Mouse (Mus musculus) spleen, adult 2 months (tissue): Measurements from ENCODE around the gene Hexim2.

Experiments
- CTCF ChIP-seq: fragments of 200-500 bp; IDR thresholded peaks from 2 replicates; pipeline ENCODE4 v1.5.1; 2011; ENCODE audit warnings: mild to moderate bottlenecking, inconsistent platforms; ENCODE audit not compliant: insufficient read depth, insufficient read length, insufficient replicate concordance; ENCODE audit errors: extremely low read depth
- POLR2A ChIP-seq: fragments of 200-500 bp; IDR thresholded peaks from 2 replicates; pipeline ENCODE4 v1.6.1; 2011; ENCODE audit warnings: low read depth, low read length, inconsistent platforms

DNA sequence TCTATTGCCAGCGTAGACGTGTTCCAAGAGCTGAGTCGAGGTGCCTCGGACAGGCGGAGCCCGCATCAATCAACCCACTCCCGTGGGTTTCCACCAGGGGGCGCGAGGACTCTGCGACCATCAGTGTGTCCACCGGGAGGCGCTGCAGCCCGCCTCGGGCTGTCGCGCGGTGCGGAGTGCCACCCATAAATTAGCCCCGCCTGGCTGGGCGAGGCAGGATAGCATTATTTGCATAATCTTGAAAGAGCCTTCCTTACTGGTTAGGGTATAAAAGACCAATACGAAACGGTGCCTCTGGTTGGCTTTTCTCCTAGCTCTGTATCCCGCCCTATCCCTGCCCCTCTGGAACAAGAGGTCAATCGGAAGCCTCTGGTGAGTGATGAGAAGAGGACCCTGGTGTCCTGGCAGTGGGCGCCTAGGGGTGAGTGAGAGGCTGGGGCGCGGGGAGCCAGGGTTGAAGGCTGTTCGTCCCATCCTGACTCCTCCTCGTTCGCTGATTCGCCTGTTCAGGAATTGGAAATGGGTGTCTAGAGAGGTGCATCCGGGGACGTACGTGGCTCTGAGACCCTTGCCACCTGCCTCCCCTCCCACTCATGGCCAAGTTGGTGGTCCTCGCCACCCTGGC is 29.4 kb upstream of the Hexim2 start:
- TF ChIP-seq CTCF (peak; percentile 100), POLR2A (peak; percentile 59)
